Mouse (Mus musculus): ENCODE measurements at regions not wholly inside any gene's neighbourhood (a gene's known extent, or its start where the extent isn't known, plus 50 kb on each side); places are given as distances from the start of the nearest gene placed in this dataset.

- peak; percentile 32 for DNase-seq (ENCODE audit: low spot score)
Observed at GRCm38 (mm10) chr14:33797551-33798303, 125.7 kb upstream of the Gdf10 start.

- no peak for DNase-seq (ENCODE audit: low spot score)
Observed at GRCm38 (mm10) chr14:33804321-33804720, 119.1 kb upstream of the Gdf10 start.

GRCm38 (mm10) chr14:33804721-33805120 lies 118.7 kb upstream of the Gdf10 start:
- no peak for DNase-seq (ENCODE audit: low spot score)

- DNase-seq (ENCODE audit: low spot score): no peak
Observed at GRCm38 (mm10) chr14:33807196-33807595, 116.2 kb upstream of the Gdf10 start.

- DNase-seq (ENCODE audit: low spot score): peak; percentile 58
Observed at GRCm38 (mm10) chr14:33808593-33809265, 114.7 kb upstream of the Gdf10 start.

GRCm38 (mm10) chr14:33810584-33810983 lies 112.8 kb upstream of the Gdf10 start:
- no peak for DNase-seq (ENCODE audit: low spot score)

GRCm38 (mm10) chr14:33811241-33811640 lies 112.1 kb upstream of the Gdf10 start:
- no peak for DNase-seq (ENCODE audit: low spot score)

- DNase-seq (ENCODE audit: low spot score): no peak
Observed at GRCm38 (mm10) chr14:33812266-33812665, 111.1 kb upstream of the Gdf10 start.

GRCm38 (mm10) chr14:33812772-33813171 lies 110.6 kb upstream of the Gdf10 start:
- no peak for DNase-seq (ENCODE audit: low spot score)

GRCm38 (mm10) chr14:33813274-33813673 lies 110.1 kb upstream of the Gdf10 start:
- DNase-seq (ENCODE audit: low spot score): no peak

- no peak for DNase-seq (ENCODE audit: low spot score)
Observed at GRCm38 (mm10) chr14:33814107-33814506, 109.3 kb upstream of the Gdf10 start.

- no peak for DNase-seq (ENCODE audit: low spot score)
Observed at GRCm38 (mm10) chr14:33814599-33814998, 108.8 kb upstream of the Gdf10 start.

- no peak for DNase-seq (ENCODE audit: low spot score)
Observed at GRCm38 (mm10) chr14:33820541-33821260, 102.7 kb upstream of the Gdf10 start.

GRCm38 (mm10) chr14:33821436-33821835 lies 102.0 kb upstream of the Gdf10 start:
- no peak for DNase-seq (ENCODE audit: low spot score)

- peak; percentile 59 for DNase-seq (ENCODE audit: low spot score)
Observed at GRCm38 (mm10) chr14:33824421-33824874, 98.9 kb upstream of the Gdf10 start.

- DNase-seq (ENCODE audit: low spot score): no peak
Observed at GRCm38 (mm10) chr14:33826003-33826644, 97.3 kb upstream of the Gdf10 start.

- no peak for DNase-seq (ENCODE audit: low spot score)
Observed at GRCm38 (mm10) chr14:33832650-33833319, 90.6 kb upstream of the Gdf10 start.

GRCm38 (mm10) chr14:33836341-33836740 lies 87.0 kb upstream of the Gdf10 start:
- no peak for DNase-seq (ENCODE audit: low spot score)

- DNase-seq (ENCODE audit: low spot score): no peak
Observed at GRCm38 (mm10) chr14:33841821-33842220, 81.6 kb upstream of the Gdf10 start.

- DNase-seq (ENCODE audit: low spot score): no peak
Observed at GRCm38 (mm10) chr14:33853499-33853898, 69.9 kb upstream of the Gdf10 start.

- no peak for DNase-seq (ENCODE audit: low spot score)
Observed at GRCm38 (mm10) chr14:33854181-33854580, 69.2 kb upstream of the Gdf10 start.

GRCm38 (mm10) chr14:33856992-33857391 lies 66.4 kb upstream of the Gdf10 start:
- no peak for DNase-seq (ENCODE audit: low spot score)
